Mouse (Mus musculus): ENCODE results near the gene Tsc22d2. TPM values are rescaled to one million over a fixed set of nuclear protein-coding genes. Genes with fewer than 3 reads are reported as not detected.

Tsc22d2 gene
- 12.6 and 40.9 TPM in 2 replicates for polyA plus RNA-seq (2012; rRNA removed; ENCODE audit: low replicate concordance)

GRCm38 (mm10) chr3:58414234-58414938 lies at the start of gene Tsc22d2:
Gene Tsc22d2 (plus strand): TSS chr3:58414715.

Other genes with a start within 250 kb of the Tsc22d2 start
- gene Eif2a, start 111.1 kb downstream of the Tsc22d2 start, polyA plus RNA-seq (2012; rRNA removed; ENCODE audit: low replicate concordance): 3.7 and 12.6 TPM in 2 replicates
- 23.3 and 60.1 TPM in 2 replicates for gene Serp1, start 111.2 kb downstream of the Tsc22d2 start, polyA plus RNA-seq (2012; rRNA removed; ENCODE audit: low replicate concordance)
- gene Selenot, start 161.9 kb downstream of the Tsc22d2 start, polyA plus RNA-seq (2012; rRNA removed; ENCODE audit: low replicate concordance): 27.4 and 64.2 TPM in 2 replicates
- 0.07 TPM in 1 of 2 replicates, not detected in the other for gene Erich6, start 222.5 kb downstream of the Tsc22d2 start, polyA plus RNA-seq (2012; rRNA removed; ENCODE audit: low replicate concordance)

Data from mammary gland, adult 2 months (tissue).